Mouse (Mus musculus): ENCODE measurements at regions not wholly inside any gene's neighbourhood (a gene's known extent, or its start where the extent isn't known, plus 50 kb on each side); places are given as distances from the start of the nearest gene placed in this dataset.

GRCm38 (mm10) chr6:80862256-80862655 lies 843.6 kb downstream of the Lrrtm4 start:
- DNase-seq = no peak

GRCm38 (mm10) chr6:80862741-80863140 lies 844.1 kb downstream of the Lrrtm4 start:
- no peak for DNase-seq

- DNase-seq = no peak
These were observed 847.3 kb downstream of the Lrrtm4 start for GRCm38 (mm10) chr6:80865809-80866603.

GRCm38 (mm10) chr6:80885363-80885762 lies 866.7 kb downstream of the Lrrtm4 start:
- peak; percentile 78 to 83 for DNase-seq

- no peak for DNase-seq
These were observed 886.5 kb downstream of the Lrrtm4 start for GRCm38 (mm10) chr6:80905220-80905619.

- no peak for DNase-seq
These were observed 911.1 kb downstream of the Lrrtm4 start for GRCm38 (mm10) chr6:80929799-80930198.

GRCm38 (mm10) chr6:80975162-80975561 lies 948.3 kb upstream of the Gcfc2 start:
- no peak for DNase-seq

- DNase-seq = no peak
These were observed 930.0 kb upstream of the Gcfc2 start for GRCm38 (mm10) chr6:80993511-80993910.

- no peak for DNase-seq
These were observed 898.9 kb upstream of the Gcfc2 start for GRCm38 (mm10) chr6:81024531-81024930.
